Mouse (Mus musculus) left cerebral cortex, postnatal 36 days (tissue): ENCODE measurements at regions not wholly inside any gene's neighbourhood (a gene's known extent, or its start where the extent isn't known, plus 50 kb on each side); places are given as distances from the start of the nearest gene placed in this dataset.

ENCODE experiments used
- DNase-seq, 2 experiments: peaks; one replicate each; pipeline ENCODE4 v3.0.0; 2021 to 2022; ENCODE audit warnings: low spot score in 2 of 2, mixed read lengths in 1 of 2
- intact Hi-C: fragments of 180-260 bp; cut with DNase I; formaldehyde crosslinking; loops from one replicate; pipeline ENCODE4 v1.15.1; 2025

DNA sequence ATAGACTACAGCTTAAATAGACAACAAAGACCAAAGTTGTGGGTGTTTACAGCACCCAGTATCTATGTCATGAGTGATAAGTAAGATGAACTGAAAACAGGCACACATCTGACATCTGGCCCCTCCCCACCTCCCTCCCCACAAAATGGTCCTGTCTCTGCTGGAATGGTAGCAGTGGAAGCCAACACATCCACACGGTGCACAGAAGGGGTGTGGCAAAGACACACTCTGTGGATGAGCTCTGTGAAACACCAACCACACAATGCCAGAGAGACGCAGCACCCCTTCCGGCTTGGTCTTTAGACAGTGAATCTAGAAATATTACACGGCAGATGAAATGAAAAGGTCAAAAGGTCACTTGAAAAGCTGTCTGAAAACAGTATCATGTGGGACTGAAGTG is 85.6 kb downstream of the Fgf18 start:
- DNase-seq: no peak
- intact Hi-C loops: no loop called here

DNA sequence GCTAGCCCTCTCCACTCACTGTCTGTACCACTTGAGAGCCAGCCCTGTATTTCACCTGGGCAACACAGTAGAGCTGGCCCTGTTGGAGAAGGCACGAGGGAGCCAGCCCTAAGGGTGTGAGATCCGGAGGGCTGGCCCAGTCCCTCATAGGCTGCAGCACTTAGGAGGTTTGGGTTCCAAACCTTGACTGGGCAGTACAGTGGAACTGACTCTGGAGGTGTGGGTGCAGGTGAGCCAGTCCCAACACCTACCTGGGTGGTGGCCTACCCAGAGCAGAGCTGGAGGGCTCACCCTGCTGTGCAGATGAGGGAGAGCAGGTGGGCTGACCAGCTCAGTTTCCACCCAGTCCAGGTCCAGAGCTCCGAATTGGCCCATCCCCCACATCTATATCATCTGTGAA is 86.8 kb downstream of the Fgf18 start:
- DNase-seq: no peak
- intact Hi-C loops: no loop called here

DNA sequence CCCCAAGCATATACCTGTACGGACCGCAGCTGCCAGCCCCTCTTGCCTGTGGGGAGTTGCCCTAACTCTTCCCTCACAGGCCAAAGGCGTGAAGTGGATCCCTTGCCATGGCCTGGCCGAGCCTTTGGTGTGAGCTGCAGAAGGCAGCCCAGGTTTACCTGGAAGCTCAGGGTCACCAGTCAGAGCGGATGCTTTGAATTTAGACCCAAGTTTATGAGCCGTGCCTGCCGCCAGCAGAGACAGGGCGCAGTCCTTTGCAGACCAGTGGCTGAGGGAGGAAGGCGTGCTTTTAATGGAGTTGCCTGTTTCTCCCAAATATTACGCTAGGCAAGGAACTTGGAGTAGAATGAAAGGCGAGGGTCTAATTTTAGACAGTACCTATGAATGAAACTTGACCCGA is 97.0 kb downstream of the Fgf18 start:
- DNase-seq: no peak
- intact Hi-C loops: no loop called here

DNA sequence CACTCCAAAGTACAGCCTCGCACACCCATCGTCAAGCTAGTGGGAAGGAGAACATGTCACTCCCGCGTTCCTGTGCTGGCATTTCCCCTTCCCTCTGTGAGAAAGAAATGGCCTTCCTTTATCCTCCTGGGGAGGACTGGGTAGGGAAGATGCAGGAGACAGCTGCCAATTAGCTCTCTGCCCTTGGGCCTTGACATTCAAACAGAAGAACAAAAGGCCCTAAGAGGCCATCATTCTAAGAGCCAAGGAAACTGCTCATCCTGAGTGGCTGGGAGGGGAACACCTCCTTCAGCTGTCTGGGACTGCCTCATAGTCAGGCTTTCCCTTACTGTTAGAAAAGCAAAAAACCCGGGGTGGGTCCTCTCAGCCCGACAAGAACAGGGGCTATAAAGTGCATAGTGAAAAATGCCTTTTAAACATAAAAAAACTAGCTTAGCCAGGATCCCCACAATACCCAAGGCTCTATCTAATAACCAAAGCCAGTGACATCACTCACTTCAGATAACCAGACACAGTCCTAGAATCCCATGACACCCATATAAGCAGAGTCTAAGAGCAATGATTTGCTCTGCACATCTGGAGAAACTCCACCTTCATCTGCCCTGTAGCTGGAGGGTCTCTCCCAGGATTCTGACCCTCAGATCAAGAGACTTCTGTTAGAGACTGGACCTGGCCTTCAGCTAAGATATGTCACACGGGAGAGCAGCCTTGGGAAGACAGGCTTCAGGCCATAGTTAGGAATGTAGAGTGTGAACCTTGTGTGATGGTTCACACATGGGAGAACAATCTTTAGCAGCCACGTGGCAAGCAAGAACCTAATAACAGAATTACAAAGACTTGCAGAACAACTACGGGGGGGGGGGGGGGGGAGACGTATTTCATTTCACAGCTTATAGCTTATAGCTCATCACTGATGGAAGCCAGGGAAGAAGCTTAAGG is 107.1 kb downstream of the Fgf18 start:
- no peak for DNase-seq
- intact Hi-C loops: no loop called here

DNA sequence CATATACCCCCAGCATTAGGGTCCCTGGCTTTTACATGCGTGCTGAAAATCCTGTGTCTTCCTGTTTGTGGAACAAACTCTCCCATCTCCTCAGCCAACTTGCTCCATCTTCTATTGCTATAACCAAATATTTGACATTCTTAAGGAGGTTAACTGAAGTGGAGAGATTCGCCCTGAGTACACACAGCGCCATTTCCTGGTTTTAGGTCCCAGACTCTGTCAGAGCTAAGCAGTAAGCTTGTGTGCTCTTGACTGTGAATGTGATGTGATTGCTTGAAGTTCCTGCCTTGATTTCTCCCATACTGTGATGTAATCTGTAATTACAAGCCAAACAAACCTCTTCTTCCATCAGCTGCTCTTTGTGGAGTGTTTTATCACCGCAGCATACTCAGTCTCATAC is 110.8 kb downstream of the Fgf18 start:
- no peak for DNase-seq
- intact Hi-C loops: no loop called here

DNA sequence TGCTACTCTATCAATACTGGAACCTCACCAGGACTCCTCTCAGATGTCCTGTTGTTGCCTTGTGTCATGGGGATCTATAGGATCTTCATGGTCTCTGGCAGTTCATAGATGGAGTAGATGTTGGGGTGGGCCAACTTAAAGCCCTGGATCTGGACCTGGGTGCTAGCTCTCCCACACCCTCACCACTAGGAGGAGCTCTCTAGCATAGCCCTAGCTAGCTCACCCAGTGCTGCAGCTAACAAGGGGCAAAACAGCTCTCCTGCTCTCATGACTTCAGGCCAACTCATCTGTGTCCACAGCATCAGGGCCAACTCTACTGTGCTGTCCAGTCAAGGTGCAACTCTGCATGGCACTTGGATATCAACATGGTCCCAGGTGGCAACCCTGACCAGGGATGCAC is 118.3 kb downstream of the Fgf18 start:
- no peak for DNase-seq
- intact Hi-C loops: loop anchor here (5.0 kb wide), 1 partner anchor 118 kb away; the partner anchor contains the start of gene Fgf18

DNA sequence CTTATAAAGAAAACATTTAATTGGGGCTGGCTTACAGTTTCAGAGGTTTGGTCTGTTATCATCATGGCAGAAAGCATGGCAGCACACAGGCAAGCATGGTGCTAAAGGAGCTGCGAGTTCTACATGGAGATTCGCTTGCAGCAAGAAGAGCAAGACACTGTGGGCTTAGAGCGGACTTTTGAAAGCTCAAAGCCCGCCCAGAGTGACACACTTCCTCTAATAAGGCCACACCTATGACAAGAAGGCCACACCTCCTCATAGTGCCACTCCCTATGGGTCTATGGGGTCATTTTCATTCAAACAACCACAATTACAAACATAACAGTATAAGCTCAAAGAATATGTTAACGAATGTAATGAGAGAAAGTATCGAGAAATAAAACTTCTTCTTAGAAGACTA is 120.1 kb downstream of the Fgf18 start:
- no peak for DNase-seq
- intact Hi-C loops: loop anchor here (5.0 kb wide), 1 partner anchor 120 kb away; the partner anchor contains the start of gene Fgf18

DNA sequence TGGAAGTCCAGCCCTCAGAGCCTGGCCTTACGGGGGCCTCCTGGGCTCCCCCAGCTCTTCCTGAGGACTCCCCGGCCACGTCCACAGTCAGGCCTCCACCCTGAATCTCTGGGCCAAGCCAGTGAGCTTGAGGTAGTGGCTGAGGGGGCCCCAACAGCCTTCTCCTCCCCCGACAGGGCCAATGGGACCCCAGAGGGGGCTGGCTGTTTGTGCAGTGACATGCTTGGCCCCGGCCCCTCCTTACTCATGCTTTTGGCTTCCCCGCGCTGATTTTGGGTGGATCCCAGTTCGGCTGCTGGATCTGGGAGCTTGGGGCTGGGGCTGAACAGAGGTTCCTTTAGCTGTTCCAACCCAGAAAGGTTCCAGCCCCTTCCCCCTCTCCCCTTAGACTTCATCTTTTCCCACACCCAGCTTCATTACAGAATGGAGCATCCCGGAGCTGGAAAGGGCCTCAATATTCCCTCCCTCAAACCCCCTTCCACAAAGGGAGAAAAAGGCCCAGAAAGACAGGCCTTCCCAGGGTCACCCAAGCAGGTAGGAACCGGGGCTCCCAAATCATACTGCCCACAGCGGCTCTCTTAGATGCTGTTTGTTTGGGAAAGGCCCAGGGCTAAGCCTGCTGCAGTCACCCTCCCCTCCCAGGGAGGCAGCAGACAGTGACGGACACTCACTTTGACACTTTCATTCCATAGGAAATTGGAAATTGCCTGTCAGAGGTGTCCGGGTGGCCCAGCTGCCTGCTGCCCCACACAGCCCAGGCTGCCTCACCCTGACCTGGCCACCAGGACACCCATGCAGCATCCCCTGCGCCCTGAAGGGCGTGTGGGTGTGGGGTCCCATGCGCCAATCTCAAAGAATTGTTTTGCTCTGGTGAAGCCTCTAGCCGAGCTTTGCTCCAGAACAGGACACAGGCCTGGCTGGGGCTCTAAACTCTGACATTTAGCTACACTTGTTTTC is 133.7 kb downstream of the Fgf18 start:
- intact Hi-C loops: no loop called here
- DNase-seq: no peak

DNA sequence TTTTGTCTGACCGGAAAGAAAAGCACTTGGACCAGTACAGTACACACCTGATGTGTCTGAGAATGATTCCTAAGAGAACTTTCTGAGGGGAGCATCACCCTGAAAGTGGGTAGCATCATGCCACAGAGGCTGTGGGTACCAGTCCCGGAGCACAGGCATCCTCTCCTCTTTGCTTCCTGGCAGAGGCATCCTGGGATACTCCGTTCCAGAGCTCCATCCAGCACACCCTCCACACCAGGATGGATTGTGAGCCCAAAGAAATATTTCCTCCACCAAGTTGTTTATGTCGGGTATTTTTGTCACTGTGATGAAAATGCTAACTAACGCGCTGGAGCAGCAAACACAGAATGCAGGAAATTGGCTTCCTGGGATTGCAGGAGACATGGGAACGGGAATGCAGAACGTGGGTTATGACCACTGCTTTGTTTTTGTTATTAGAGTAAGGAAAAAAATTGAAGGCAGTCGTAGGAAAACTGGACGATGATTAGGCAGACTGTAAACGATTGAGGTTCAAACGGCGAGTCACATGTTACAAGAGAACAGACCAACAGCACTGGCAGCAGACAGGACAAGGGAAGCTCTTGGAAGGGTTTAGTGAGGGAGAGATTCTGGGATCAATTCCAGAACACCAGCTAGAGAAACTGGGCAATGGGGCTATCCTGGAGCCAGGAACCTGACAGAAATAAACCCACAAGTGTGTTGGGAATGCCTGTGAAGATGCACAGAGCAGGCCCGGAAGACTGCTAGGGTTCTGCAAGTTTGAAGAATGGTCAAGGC is 134.6 kb downstream of the Fgf18 start:
- DNase-seq: no peak
- intact Hi-C loops: no loop called here

DNA sequence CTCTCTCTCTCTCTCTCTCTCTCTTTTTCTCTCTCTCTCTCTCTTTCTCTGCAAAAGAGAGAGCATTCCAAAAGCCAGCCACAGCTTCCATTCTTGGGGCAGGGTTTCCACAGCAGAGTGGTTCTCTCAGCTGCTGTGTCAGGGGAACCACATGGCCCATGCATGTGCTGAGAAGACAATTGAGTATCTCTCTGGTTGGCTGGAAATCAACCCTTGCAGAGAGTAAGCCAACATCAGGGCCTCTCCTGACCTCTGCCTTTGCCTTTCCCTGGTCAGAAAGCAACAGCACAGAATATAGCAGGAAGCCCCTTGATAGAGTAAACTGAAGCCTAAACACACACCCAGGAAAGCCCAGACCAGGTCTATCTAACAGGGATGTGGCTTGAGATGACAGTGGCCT is 138.6 kb downstream of the Fgf18 start:
- DNase-seq: no peak
- intact Hi-C loops: no loop called here

DNA sequence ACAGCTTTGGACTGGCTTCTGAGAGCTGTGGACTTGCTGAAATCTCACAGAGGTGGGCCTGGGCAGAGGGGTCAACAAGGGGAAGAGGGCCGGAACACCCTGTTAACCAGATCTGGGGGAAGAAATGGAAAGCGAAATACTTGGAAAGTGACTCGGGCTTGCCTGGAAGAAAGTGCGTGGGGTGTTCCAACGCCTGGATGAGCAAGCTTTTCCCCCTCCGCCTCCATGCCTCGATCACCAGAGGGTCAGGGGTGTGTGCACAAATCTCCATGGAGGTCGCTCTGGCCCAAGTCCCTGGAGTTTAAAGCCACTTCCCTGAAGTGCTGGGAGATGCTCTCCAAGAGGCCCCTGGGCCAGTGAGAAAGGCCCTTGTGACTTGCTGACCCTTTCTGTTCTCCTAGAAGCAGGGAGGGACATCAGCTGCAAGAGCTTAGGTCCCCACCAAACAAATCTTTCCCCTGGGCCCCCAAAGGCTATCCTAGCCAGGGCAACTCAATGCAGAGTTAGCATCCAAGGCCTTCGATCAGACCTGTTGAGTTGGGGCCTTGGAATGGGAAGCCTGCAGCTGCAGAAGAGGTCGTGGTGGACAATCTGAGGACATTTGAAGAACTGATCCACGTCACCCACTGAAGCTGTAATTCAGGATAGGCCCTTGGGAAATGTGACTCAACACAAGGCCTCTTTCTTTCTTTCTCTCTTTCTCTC is 139.2 kb downstream of the Fgf18 start:
- intact Hi-C loops: no loop called here
- no peak for DNase-seq

DNA sequence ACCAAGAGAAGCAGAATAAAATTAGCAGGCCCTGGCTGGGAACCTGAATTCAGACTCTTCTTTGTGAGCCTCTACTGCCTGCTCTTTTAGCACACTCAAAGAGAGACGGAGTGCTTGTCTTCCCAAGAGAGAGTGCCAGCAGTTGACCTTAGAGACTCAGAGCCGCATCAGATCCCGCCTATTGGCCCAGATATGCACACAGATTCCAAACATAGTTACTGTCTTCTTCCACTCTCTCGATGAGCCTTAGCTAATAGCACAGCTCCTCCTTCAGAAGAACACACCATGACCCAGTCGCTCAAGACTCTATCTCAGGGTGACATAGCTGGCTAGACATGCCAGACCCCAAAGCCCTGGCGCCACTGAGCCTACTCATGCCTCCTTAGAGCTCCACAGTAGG is 139.8 kb downstream of the Fgf18 start:
- intact Hi-C loops: no loop called here
- DNase-seq: no peak

DNA sequence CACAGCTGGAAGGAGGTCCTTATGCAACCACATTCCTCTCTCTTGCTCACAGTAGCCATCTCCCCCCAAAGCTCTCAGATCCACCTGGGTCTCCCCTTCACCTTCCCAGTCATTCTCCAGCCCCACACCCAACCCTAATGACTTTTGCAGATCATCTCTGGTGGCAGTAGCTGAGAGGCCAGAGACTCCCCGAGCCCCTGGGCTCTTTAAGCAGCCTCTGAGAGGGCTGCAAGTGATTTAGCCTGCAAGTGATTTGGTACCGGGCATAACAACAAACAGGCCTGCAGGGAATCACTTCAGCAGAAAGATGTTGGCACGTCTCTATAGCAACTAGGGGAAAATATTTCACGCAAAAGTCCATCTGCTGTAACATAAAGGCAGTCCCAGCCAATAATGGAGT is 142.0 kb downstream of the Fgf18 start:
- intact Hi-C loops: no loop called here
- DNase-seq: no peak

DNA sequence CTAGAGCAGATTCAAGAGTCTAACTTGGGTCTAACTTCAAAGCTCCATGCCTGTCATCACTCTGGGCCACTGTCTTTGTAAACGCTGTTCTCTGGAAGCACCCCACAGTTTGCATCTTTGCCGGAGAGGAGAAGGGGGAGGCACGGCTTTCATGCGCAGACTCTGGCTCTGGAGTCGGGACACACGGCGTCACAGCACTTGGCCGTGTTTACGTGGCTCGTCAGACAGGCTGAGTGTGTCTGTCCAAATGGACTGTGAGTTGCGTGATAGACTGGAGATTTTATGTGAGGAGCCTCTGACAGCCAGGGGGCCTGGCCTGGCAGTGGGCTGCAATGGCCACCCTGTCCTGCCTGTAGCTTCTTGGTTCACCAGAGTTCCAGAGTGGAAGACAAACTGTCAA is 142.6 kb downstream of the Fgf18 start:
- no peak for DNase-seq
- intact Hi-C loops: no loop called here

DNA sequence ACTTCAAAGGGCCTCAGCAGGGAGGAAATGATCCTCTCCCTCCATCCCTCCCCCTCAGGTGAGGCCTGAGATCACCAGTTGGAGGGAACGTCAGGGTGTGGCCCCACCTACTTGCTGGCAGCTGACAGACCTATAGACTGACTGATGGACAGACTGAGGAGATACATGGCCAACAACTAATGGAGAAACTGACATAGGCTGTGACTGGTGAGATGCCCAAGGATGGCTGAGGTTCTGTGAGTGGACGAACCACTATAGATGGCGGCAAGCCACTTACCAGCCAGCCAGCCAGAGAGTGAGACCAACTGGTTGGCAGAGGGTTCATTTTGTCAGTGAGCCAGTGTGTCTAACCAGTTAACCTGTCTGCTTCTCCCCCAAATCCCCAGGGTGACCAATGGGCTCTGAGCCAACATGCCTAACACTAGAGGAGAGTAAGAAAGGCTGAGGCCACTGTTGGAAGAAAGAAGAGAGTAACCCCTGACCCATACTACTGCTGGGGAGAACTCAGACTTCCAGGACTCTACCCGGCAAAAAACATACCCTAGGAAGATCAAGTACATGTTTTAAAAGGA is 147.4 kb downstream of the Fgf18 start:
- no peak for DNase-seq
- intact Hi-C loops: no loop called here

DNA sequence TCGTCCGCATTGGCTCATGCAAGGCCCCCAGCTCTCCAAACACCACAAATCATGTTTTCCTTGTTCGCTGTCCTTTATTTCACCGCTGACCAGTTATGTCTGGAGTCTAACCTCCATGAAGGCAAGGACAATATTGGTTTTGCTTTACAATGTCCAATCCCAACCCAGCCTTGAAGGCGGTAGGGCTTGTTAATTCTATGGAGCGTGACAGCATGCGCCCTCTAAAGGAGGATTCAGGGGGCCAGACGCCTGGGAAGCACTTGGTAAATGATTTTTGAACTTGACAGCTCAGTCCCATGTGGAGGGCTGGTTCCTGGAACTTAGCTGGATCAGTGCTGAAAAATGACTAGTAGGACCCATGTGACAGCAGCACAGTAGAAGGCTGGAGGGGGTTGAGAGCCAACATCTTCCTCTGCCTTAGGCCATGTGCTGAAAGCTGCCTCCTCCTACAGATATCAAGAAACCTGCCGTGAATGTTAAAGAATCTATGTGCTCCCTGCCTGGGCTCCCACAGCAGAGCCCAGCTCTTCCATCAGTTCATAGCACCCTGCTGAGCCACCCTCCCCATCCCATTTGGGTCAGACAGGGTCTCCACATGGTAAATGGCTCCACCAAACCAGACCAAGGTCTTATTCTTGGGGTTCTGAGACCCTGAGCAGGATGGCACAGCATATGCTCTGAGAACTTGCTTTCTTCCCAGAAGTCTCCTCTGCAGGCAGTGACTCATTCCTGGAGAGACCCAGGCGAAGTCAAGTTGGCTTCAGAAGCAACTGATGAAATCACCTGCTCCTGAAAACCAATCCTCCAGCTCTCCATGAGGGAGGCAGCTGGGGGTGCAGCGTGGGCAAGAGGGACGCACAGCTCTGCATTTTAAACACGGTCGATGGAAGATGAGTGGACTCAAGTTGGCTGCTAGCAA is 148.3 kb downstream of the Fgf18 start:
- intact Hi-C loops: no loop called here
- DNase-seq: peak; percentile 53 to 60

DNA sequence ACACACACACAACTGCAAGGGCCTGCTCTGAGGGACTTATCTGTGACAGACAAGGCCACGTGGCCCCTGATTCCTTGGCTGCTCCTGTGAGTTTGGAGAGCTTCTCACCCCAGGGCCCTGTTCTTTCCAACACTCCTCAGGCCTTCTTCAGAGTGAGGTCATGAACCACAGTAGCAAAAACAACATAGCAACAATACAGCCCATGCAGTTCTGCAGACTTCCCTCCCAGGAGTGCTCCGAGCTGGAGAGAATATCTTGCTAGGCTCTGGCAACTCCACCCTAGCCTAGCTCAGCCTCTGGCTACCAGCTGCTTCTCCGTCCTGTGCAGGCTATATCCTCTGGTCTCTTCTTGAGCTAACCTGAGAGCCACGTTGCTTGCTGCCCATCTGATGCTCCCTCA is 152.8 kb downstream of the Fgf18 start:
- intact Hi-C loops: no loop called here
- no peak for DNase-seq

DNA sequence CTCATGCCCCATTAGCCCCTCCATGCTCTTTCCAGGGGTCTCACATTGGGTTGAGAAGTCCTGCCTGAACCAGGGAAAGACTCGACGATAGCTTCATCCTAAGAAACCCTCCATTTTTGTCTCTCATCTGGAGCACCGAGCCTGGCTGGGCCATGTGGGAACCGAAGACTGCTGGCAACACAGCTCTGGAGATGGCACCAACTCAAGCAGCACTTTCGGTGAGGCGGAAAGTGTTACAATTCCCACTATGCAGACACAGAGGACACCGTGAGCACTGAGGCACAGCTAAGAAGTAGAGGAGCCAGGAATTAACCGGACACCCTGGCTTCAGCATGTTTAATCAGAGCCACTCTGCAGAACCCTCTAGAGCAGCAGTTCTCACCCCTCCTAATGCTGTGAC is 153.8 kb downstream of the Fgf18 start:
- intact Hi-C loops: no loop called here
- no peak for DNase-seq
